Mouse (Mus musculus) testis, postnatal 14 days (tissue): ENCODE measurements around the gene Gm11569.
"Not testable (repeated sequence)": the region's sequence is repeated elsewhere in the genome, so short reads cannot be mapped to it uniquely, and the experiment has no call there.

Experiments used
- DNase-seq: peaks from one replicate; pipeline ENCODE4 v3.0.0; 2021; ENCODE audit warnings: low spot score

Gene Gm11569

GRCm38 (mm10) chr11:99798832-99799231, at the start of gene Gm11569:
Gene Gm11569 (minus strand): TSS chr11:99798932.
- DNase-seq: not testable (repeated sequence)

DNA sequence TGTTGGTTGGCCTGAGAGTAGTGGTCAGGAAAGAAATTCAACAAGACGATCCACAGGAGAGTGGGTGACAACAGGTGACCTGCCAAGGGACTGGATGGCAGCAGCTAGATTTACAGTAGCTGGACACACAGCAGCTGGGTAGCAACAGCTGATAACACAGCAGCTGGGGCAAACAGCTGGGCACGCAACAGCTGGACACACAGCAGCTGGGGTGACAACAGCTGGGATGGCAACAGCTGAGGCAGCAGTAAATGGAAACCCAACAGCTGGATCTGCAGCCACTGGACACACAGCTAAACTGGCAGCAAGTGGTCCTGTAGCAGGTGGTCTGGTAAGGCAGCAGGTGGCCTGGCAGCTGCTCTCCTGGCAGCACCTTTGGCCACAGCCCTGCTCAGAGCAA, 48.0 kb upstream of the Gm11569 start:
- DNase-seq: no peak

DNA sequence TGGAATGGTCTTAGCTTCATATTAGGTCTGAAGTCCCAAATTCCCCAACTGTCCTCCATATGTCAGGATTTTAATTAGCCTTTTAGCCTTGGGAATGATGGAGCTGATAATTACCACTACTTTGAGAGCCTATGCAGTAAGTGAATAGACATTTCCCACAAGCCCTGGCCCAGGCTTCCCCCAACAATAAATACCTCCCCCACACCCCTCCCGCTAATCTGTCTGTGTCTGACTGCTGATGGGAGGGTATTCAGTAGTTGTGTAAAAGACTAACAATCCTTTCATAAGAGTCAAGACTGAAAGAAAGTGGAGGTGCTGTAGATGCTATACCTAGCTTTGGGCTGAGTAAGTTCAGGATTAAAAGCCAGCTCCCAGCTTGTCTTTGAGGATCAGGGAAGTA, 43.5 kb upstream of the Gm11569 start:
- DNase-seq: no peak

- DNase-seq: no peak
Measured at GRCm38 (mm10) chr11:99837966-99838365, 39.2 kb upstream of the Gm11569 start, which contains the start of gene 2300003K06Rik. Gene 2300003K06Rik (minus strand): TSS chr11:99838066.

- not testable (repeated sequence) for DNase-seq
Measured at GRCm38 (mm10) chr11:99815566-99815965, 16.8 kb upstream of the Gm11569 start, which contains the start of gene Gm11564. Gene Gm11564 (minus strand): TSS chr11:99815666.

GRCm38 (mm10) chr11:99809792-99810191, 11.1 kb upstream of the Gm11569 start, which contains the start of gene Krtap4-13:
Gene Krtap4-13 (minus strand): TSS chr11:99809892.
- not testable (repeated sequence) for DNase-seq

DNA sequence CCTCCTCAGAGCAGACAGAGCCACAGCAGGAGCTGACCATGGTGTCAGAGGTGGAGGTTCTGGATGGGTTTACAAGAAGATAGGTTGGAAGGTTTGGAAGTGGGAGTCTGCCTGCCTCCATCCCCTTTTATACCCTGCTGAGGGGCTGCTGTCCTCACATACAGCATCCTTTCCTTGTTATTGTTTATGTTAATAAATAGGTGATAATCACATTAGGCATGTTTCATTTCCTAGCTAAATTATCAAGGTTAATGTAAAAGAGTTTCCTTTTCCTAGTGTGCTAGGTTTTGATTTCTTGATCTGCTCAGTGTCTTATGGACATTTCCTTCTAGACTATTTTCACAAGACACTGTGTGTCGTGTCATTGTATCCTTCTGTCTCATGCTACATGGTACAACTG, 5.6 kb upstream of the Gm11569 start, which contains the start of gene Gm11554:
Gene Gm11554, minus strand, starts transcription at position 101 of the 400 bp plus-strand sequence.
- not testable (repeated sequence) for DNase-seq

DNA sequence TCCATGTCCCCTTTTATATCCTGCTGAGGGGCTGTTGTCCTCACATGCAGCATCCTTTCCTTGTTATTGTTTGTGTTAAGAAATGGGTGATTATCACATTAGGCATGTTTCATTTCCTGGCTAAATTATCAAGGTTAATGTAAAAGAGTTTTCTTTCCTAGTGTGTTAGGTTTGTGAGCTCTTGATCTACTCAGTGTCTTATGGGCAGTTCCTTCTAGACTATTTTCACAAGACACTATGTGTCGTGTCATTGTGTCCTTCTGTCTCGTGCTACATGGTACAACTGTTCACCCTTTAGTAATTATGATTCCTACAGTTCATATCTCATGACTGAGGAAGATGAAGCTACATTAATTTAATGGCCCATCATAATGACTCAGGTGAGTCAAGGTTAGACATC, 5.4 kb downstream of the Gm11569 start, which contains the start of gene Gm11596:
Gene Gm11596, minus strand, starts transcription at position 101 of the 400 bp plus-strand sequence.
- no peak for DNase-seq

- DNase-seq: not testable (repeated sequence)
Measured at GRCm38 (mm10) chr11:99784900-99785299, 13.8 kb downstream of the Gm11569 start, which contains the start of gene Krtap4-9. Gene Krtap4-9 (plus strand): TSS chr11:99785200.

GRCm38 (mm10) chr11:99780604-99781003, 18.1 kb downstream of the Gm11569 start, which contains the start of gene Krtap4-8:
Gene Krtap4-8 (minus strand): TSS chr11:99780704.
- DNase-seq: no peak

DNA sequence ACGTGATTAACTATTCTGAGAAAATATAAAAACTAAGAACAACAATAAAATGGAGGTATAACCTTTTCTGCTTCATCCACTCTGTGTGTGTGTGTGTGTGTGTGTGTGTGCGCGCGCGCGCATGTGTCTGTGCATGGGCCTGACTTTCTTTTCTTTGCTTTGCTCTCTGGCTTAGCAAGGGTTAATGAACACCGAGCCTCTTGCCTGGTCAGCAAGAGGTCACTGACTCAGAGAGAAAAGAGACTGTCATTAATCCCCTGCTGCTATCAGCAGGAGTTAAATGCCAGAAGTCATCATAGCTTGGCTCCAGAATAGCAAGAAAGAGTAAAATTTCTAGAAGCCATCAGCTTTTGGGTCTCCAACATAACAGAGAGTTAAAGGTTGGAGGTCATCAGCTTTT, 20.3 kb downstream of the Gm11569 start:
- DNase-seq: no peak

DNA sequence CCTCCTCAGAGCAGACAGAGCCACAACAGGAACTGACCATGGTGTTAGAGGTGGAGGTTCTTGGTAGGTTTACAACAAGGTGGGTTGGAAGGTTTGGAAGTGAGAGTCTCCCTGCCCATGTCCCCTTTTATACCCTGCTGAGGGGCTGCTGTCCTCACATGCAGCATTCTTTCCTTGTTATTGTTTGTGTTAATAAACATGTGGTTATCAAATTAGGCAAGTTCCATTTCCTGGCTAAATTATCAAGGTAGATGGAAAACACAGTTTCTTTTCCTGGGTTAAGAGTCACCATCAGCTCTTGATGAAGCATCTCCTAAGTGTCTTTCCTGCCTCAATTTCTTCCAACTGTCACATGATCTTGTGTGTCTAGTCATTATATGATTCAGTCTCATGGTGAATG, 25.9 kb downstream of the Gm11569 start, which contains the start of gene Gm11595:
Gene Gm11595, minus strand, starts transcription at position 101 of the 400 bp plus-strand sequence.
- not testable (repeated sequence) for DNase-seq

DNA sequence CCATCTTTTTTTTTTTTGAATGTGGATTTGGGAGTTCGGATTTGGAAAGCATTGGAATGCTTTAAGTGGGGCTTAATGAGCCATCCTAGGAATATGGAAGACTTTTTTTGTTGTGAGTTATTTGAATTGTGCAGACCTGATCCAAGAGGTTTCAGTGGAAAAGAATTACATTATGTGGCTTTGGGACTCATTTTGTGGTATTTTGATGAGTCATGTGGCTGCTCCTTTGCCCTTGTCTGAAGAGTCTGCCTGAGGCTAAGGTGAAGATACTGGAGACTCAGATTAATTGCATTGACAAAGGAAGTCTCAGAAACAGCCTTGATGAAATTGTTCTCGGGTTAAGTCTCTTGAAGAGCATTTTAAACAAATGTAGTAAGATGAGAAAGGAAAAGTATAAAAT, 30.3 kb downstream of the Gm11569 start:
- DNase-seq: no peak

- DNase-seq: no peak
Measured at GRCm38 (mm10) chr11:99758877-99759276, 39.9 kb downstream of the Gm11569 start.
